Mouse (Mus musculus) lung, embryonic 15.5 days (tissue): ENCODE data around the gene Olfr643. TPM values are rescaled to one million over a fixed set of nuclear protein-coding genes. Genes with fewer than 3 reads are reported as not detected.

Experiments
- ATAC-seq: fragments of 200-750 bp; cut with Nextera tagmentation; 2 replicates; pipeline ENCODE4 v1.8.0; 2017; ENCODE audit warnings: moderate number of reproducible peaks, borderline replicate concordance; ENCODE audit not compliant: low FRiP score, low TSS enrichment; ENCODE audit errors: extremely low read depth
- H3K27ac ChIP-seq: fragments of 300-500 bp; sonication (generic); 2 replicates; pipeline ENCODE4 v1.5.1; 2015; ENCODE audit warnings: moderate library complexity, mild to moderate bottlenecking, inconsistent platforms
- H3K27me3 ChIP-seq: fragments of 300-500 bp; sonication (generic); 2 replicates; pipeline ENCODE4 v1.6.1; 2015; ENCODE audit warnings: inconsistent platforms
- H3K36me3 ChIP-seq: fragments of 300-500 bp; sonication (generic); 2 replicates; pipeline ENCODE4 v1.6.1; 2015; ENCODE audit warnings: inconsistent platforms
- H3K4me1 ChIP-seq: fragments of 300-500 bp; sonication (generic); 2 replicates; pipeline ENCODE4 v1.6.1; 2015; ENCODE audit warnings: inconsistent platforms
- H3K4me2 ChIP-seq: fragments of 300-500 bp; sonication (generic); 2 replicates; pipeline ENCODE4 v1.6.1; 2015; ENCODE audit warnings: inconsistent platforms, mild to moderate bottlenecking, moderate library complexity
- H3K4me3 ChIP-seq: fragments of 300-500 bp; sonication (generic); 2 replicates; pipeline ENCODE4 v1.5.1; 2015; ENCODE audit warnings: mild to moderate bottlenecking, inconsistent platforms
- H3K9ac ChIP-seq: fragments of 300-500 bp; sonication (generic); 2 replicates; pipeline ENCODE4 v1.6.1; 2015; ENCODE audit warnings: inconsistent platforms
- H3K9me3 ChIP-seq: fragments of 300-500 bp; sonication (generic); 2 replicates; pipeline ENCODE4 v1.6.1; 2016; ENCODE audit warnings: inconsistent platforms
- WGBS: fragments of 180-500 bp; shearing (Covaris S2); methylation state at CpG from one replicate; pipeline ENCODE4 v1.1.7; 2015; 5-methylcytosine and 5-hydroxymethylcytosine counted together
- polyA plus RNA-seq: library from polyadenylated mRNA; unstranded; fragments of >200 nt; fragmentation: Nextera tagmentation; extraction: Ambion mirVana; gene quantifications from 2 replicates; pipeline ENCODE4 v1.2.1, GENCODE M21; 2015

The Olfr643 gene
- not detected in 2 replicates for polyA plus RNA-seq

GRCm38 (mm10) chr7:104137305-104137704, at the start of gene Olfr643:
Gene Olfr643, minus strand, starts transcription at chr7:104137405.
- H3K4me1 ChIP-seq, result no peaks in the 10 kb centered on the region
- H3K4me3 ChIP-seq, result no peak within 1 kb of the TSS
- no peak within 1 kb of the TSS for H3K9ac ChIP-seq

GRCm38 (mm10) chr7:104183292-104183691, 46.1 kb upstream of the Olfr643 start, which contains the start of gene Olfr648:
Gene Olfr648, minus strand, starts transcription at chr7:104183392.
- no peak within 1 kb of the TSS for H3K4me2 ChIP-seq
- H3K27ac ChIP-seq, result no peak within 1 kb of the TSS
- no peak within 1 kb of the TSS for H3K4me3 ChIP-seq
- H3K9ac ChIP-seq, result no peak within 1 kb of the TSS
- 84% methylated on average over 2 of the region's 2 CpGs for WGBS
- no peaks in the 10 kb centered on the region for H3K36me3 ChIP-seq
- ATAC-seq, result no peak
- H3K4me1 ChIP-seq, result no peaks in the 10 kb centered on the region
- H3K9me3 ChIP-seq, result no peaks in the 10 kb centered on the region
- H3K27me3 ChIP-seq, result no peaks in the 10 kb centered on the region

More at GRCm38 (mm10) chr7:104137305-104137704, at the start of gene Olfr643:
- Histone ChIP-seq H3K27me3 (no peaks in the 10 kb centered on the region), H3K36me3 (no peaks in the 10 kb centered on the region), H3K4me2 (no peak within 1 kb of the TSS), H3K9me3 (no peaks in the 10 kb centered on the region), H3K27ac (no peak within 1 kb of the TSS)
- ATAC-seq, result no peak
- WGBS, result 59% methylated on average over 5 of the region's 5 CpGs

- H3K27me3 ChIP-seq, result no peaks in the 10 kb centered on the region
- no peaks in the 10 kb centered on the region for H3K9me3 ChIP-seq
- no peak overlapping the region for H3K27ac ChIP-seq
- no peak for ATAC-seq
- H3K36me3 ChIP-seq, result no peaks in the 10 kb centered on the region
- H3K4me2 ChIP-seq, result no peak overlapping the region
- H3K4me3 ChIP-seq, result no peak overlapping the region
- WGBS, result 82% methylated on average over 1 of the region's 1 CpGs
- no peak overlapping the region for H3K9ac ChIP-seq
- no peaks in the 10 kb centered on the region for H3K4me1 ChIP-seq
Measured at GRCm38 (mm10) chr7:104179074-104179473, 41.9 kb upstream of the Olfr643 start.

GRCm38 (mm10) chr7:104178422-104179054, 41.3 kb upstream of the Olfr643 start:
- H3K9ac ChIP-seq, result no peak overlapping the region

GRCm38 (mm10) chr7:104175085-104175484, 37.9 kb upstream of the Olfr643 start:
- no peaks in the 10 kb centered on the region for H3K4me1 ChIP-seq
- no peak overlapping the region for H3K4me3 ChIP-seq
- no peak overlapping the region for H3K4me2 ChIP-seq
- H3K36me3 ChIP-seq, result no peaks in the 10 kb centered on the region
- 76% methylated on average over 1 of the region's 1 CpGs for WGBS
- H3K27me3 ChIP-seq, result no peaks in the 10 kb centered on the region
- H3K27ac ChIP-seq, result no peak overlapping the region
- ATAC-seq, result no peak
- no peak overlapping the region for H3K9ac ChIP-seq
- no peaks in the 10 kb centered on the region for H3K9me3 ChIP-seq

More at GRCm38 (mm10) chr7:104178422-104179054, 41.3 kb upstream of the Olfr643 start:
- 62% methylated on average over 5 of the region's 5 CpGs for WGBS
- H3K4me3 ChIP-seq, result no peak overlapping the region
- no peaks in the 10 kb centered on the region for H3K9me3 ChIP-seq
- ATAC-seq, result no peak
- no peaks in the 10 kb centered on the region for H3K36me3 ChIP-seq
- H3K27me3 ChIP-seq, result no peaks in the 10 kb centered on the region
- H3K27ac ChIP-seq, result no peak overlapping the region
- H3K4me2 ChIP-seq, result no peak overlapping the region
- no peaks in the 10 kb centered on the region for H3K4me1 ChIP-seq

- Histone ChIP-seq H3K9me3 (no peaks in the 10 kb centered on the region), H3K27me3 (no peaks in the 10 kb centered on the region), H3K4me2 (no peak overlapping the region), H3K4me1 (no peaks in the 10 kb centered on the region), H3K27ac (no peak overlapping the region), H3K36me3 (no peaks in the 10 kb centered on the region), H3K9ac (no peak overlapping the region), H3K4me3 (no peak overlapping the region)
- WGBS, result 42% methylated on average over 6 of the region's 6 CpGs
- ATAC-seq, result peak; percentile 59; the same call in 1 of the 2 replicates
Measured at GRCm38 (mm10) chr7:104169634-104170204, 32.5 kb upstream of the Olfr643 start.

- H3K9ac ChIP-seq, result no peak overlapping the region
- no peaks in the 10 kb centered on the region for H3K9me3 ChIP-seq
- no peaks in the 10 kb centered on the region for H3K27me3 ChIP-seq
- ATAC-seq, result no peak
- no peak overlapping the region for H3K27ac ChIP-seq
- WGBS, result 73% methylated on average over 6 of the region's 6 CpGs
- no peaks in the 10 kb centered on the region for H3K36me3 ChIP-seq
- H3K4me2 ChIP-seq, result no peak overlapping the region
- H3K4me3 ChIP-seq, result no peak overlapping the region
- no peaks in the 10 kb centered on the region for H3K4me1 ChIP-seq
Measured at GRCm38 (mm10) chr7:104167105-104167504, 29.9 kb upstream of the Olfr643 start.

- Histone ChIP-seq H3K9ac (no peak within 1 kb of the TSS), H3K4me3 (no peak within 1 kb of the TSS), H3K4me1 (no peaks in the 10 kb centered on the region), H3K27ac (no peak within 1 kb of the TSS), H3K27me3 (no peaks in the 10 kb centered on the region), H3K9me3 (no peaks in the 10 kb centered on the region), H3K4me2 (no peak within 1 kb of the TSS), H3K36me3 (no peaks in the 10 kb centered on the region)
- whole genome bisulfite sequencing, result 79% methylated on average over 2 of the region's 2 CpGs
- ATAC-seq, result no peak
Measured at GRCm38 (mm10) chr7:104150456-104150855, 13.3 kb upstream of the Olfr643 start, which contains the start of gene Ubqlnl. Gene Ubqlnl, minus strand, starts transcription at chr7:104150556.

- no peak for ATAC-seq
- WGBS, result 64% methylated on average over 3 of the region's 3 CpGs
- Histone ChIP-seq H3K27me3 (no peaks in the 10 kb centered on the region), H3K36me3 (no peaks in the 10 kb centered on the region), H3K4me2 (no peak within 1 kb of the TSS), H3K4me3 (no peak within 1 kb of the TSS), H3K9ac (no peak within 1 kb of the TSS), H3K4me1 (no peaks in the 10 kb centered on the region), H3K27ac (no peak within 1 kb of the TSS), H3K9me3 (no peaks in the 10 kb centered on the region)
Measured at GRCm38 (mm10) chr7:104143179-104143578, 6.0 kb upstream of the Olfr643 start, which contains the start of gene Ubqln3. Gene Ubqln3, minus strand, starts transcription at chr7:104143279.

GRCm38 (mm10) chr7:104129726-104130125, 7.5 kb downstream of the Olfr643 start, which contains the start of gene Ubqln5:
Gene Ubqln5, minus strand, starts transcription at chr7:104129826.
- H3K4me1 ChIP-seq, result no peaks in the 10 kb centered on the region
- no peaks in the 10 kb centered on the region for H3K36me3 ChIP-seq
- H3K9me3 ChIP-seq, result no peaks in the 10 kb centered on the region
- WGBS, result 91% methylated on average over 5 of the region's 5 CpGs
- no peak within 1 kb of the TSS for H3K27ac ChIP-seq
- no peak within 1 kb of the TSS for H3K4me3 ChIP-seq
- H3K9ac ChIP-seq, result no peak within 1 kb of the TSS
- no peaks in the 10 kb centered on the region for H3K27me3 ChIP-seq
- ATAC-seq, result no peak; the same call in 1 of the 2 replicates
- H3K4me2 ChIP-seq, result no peak within 1 kb of the TSS

- no peaks in the 10 kb centered on the region for H3K9me3 ChIP-seq
- ATAC-seq, result no peak
Measured at GRCm38 (mm10) chr7:104104757-104104972, 32.5 kb downstream of the Olfr643 start, which contains the start of gene Olfr646. Gene Olfr646, plus strand, starts transcription at chr7:104104873.

GRCm38 (mm10) chr7:104103913-104104756, 33.1 kb downstream of the Olfr643 start:
- WGBS, result 64% methylated on average over 4 of the region's 4 CpGs
- Histone ChIP-seq H3K9ac (no peak overlapping the region), H3K9me3 (no peaks in the 10 kb centered on the region), H3K36me3 (no peaks in the 10 kb centered on the region), H3K4me3 (no peak overlapping the region), H3K27ac (no peak overlapping the region), H3K4me2 (no peak overlapping the region), H3K4me1 (no peaks in the 10 kb centered on the region), H3K27me3 (no peaks in the 10 kb centered on the region)
- ATAC-seq, result no peak

More at GRCm38 (mm10) chr7:104104757-104104972, 32.5 kb downstream of the Olfr643 start, which contains the start of gene Olfr646:
- H3K36me3 ChIP-seq, result no peaks in the 10 kb centered on the region
- H3K9ac ChIP-seq, result no peak within 1 kb of the TSS
- H3K4me3 ChIP-seq, result no peak within 1 kb of the TSS
- no peaks in the 10 kb centered on the region for H3K4me1 ChIP-seq
- H3K27me3 ChIP-seq, result no peaks in the 10 kb centered on the region
- no peak within 1 kb of the TSS for H3K27ac ChIP-seq
- H3K4me2 ChIP-seq, result no peak within 1 kb of the TSS
